Mouse (Mus musculus): ENCODE data around the gene Aanat.
A peak's percentile ranks its signal among the peaks of the same experiment; 100 is the strongest.

The Aanat gene

GRCm38 (mm10) chr11:116630171-116630965, 44.1 kb downstream of the Aanat start:
- DNase-seq = peak; percentile 97

- DNase-seq = no peak
Measured at GRCm38 (mm10) chr11:116632962-116633361, 46.7 kb downstream of the Aanat start.

GRCm38 (mm10) chr11:116636607-116637006, 50.4 kb downstream of the Aanat start:
- peak; percentile 74 for DNase-seq

GRCm38 (mm10) chr11:116641168-116641567, 54.9 kb downstream of the Aanat start:
- peak; percentile 92 for DNase-seq

GRCm38 (mm10) chr11:116641731-116642130, 55.5 kb downstream of the Aanat start:
- peak; percentile 92 for DNase-seq

- peak; percentile 98 for DNase-seq
Measured at GRCm38 (mm10) chr11:116642681-116643578, 56.7 kb downstream of the Aanat start.

GRCm38 (mm10) chr11:116643579-116644224, 57.5 kb downstream of the Aanat start:
- peak; percentile 97 for DNase-seq

GRCm38 (mm10) chr11:116644225-116645112, 58.2 kb downstream of the Aanat start:
- peak; percentile 98 for DNase-seq

GRCm38 (mm10) chr11:116645446-116646110, 59.3 kb downstream of the Aanat start:
- DNase-seq = peak; percentile 96

GRCm38 (mm10) chr11:116646136-116646535, 59.9 kb downstream of the Aanat start:
- DNase-seq = peak; percentile 96

- DNase-seq = peak; percentile 96
Measured at GRCm38 (mm10) chr11:116646771-116647170, 60.5 kb downstream of the Aanat start.
